Mouse (Mus musculus) heart, postnatal 25 days (tissue): ENCODE measurements around the gene Tomm22. TPM values are rescaled to one million over a fixed set of nuclear protein-coding genes. Genes with fewer than 3 reads are reported as not detected.

Source experiments
- DNase-seq: peaks from one replicate; pipeline ENCODE4 v3.0.0; 2022; ENCODE audit warnings: low spot score
- intact Hi-C: fragments of 180-260 bp; cut with DNase I; formaldehyde crosslinking; loops from one replicate; pipeline ENCODE4 v1.15.1; 2025
- total RNA-seq, 2 experiments: library from RNA; stranded (reverse); gene quantifications; 2 replicates each; pipeline ENCODE4 v1.2.3; 2021

Tomm22 gene
- total RNA-seq, 2 experiments from 2014 or later = 120 to 122 TPM

DNA sequence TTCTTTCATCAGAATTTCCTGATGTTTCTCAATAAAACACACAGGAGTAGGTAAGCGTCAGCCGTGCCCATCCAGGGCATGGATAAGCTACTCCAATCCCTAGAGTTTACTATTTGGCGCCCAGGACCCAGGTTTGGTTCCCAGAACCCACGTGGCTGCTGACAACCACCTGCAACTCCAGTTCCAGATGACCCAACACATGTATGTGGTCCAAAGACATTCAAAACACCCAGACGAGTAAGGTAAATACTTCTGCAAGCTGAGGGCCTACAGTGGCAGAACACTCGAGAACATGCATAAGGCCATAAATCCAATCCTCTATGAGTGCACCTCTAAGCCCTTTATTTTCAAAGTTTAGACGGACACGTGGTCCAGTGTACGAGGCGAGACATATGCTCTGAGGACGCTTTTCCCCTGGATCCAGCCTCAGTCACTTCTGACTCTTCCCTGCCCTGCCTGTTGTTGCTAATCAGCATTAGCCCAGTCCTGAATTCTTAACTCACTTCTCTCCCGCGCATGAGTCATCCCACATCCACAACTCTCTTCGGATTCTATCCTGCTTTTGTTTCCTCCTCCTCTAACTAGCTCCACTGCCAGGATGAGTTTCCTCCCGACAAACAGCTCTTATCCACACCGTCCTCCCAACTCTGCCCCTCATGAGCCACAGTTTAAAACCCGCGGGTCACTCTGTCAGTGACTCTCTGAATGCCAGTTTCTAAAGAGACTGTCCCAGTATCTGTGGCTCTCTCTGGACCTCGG is 13.2 kb downstream of the Tomm22 start:
- intact Hi-C loops = no loop called here
- DNase-seq = no peak

- intact Hi-C loops = no loop called here
- no peak for DNase-seq
Observed at GRCm38 (mm10) chr15:79684616-79685015, 14.0 kb downstream of the Tomm22 start.

DNA sequence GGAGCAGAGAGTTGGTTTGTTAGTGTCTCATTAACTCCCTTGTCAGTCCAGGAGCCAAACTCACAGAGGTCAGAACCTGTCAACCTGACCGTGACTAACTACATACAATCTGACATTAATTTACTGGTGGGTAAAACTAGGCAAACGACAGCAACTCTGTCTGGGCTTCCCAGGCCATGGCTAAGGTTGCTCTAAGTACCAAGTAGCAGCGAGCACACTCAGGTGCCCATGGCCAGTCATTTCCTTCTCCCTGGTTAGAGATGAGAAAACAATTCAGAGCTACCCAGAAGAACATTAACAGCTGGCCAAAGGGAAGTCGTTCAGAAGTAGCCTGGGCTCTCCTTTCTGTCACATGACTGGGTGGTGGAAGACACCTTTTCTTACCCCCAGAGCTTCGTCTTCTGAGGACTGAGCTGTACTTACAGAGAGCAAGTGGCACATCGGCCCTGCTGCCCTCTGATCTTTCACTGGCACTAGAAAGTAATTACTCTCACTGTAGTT is 14.5 kb downstream of the Tomm22 start:
- intact Hi-C loops = no loop called here

GRCm38 (mm10) chr15:79686046-79686869 is 15.6 kb downstream of the Tomm22 start:
- intact Hi-C loops = loop anchor here (2.0 kb wide), 1 partner anchor 13 kb away; no protein-coding TSS in a partner anchor
- DNase-seq = no peak

More for the DNA sequence above, 14.5 kb downstream of the Tomm22 start:
- DNase-seq = no peak

- intact Hi-C loops = loop anchor here (2.0 kb wide), 1 partner anchor 14 kb away; no protein-coding TSS in a partner anchor
- DNase-seq = no peak
Observed at GRCm38 (mm10) chr15:79687175-79687574, 16.5 kb downstream of the Tomm22 start.

DNA sequence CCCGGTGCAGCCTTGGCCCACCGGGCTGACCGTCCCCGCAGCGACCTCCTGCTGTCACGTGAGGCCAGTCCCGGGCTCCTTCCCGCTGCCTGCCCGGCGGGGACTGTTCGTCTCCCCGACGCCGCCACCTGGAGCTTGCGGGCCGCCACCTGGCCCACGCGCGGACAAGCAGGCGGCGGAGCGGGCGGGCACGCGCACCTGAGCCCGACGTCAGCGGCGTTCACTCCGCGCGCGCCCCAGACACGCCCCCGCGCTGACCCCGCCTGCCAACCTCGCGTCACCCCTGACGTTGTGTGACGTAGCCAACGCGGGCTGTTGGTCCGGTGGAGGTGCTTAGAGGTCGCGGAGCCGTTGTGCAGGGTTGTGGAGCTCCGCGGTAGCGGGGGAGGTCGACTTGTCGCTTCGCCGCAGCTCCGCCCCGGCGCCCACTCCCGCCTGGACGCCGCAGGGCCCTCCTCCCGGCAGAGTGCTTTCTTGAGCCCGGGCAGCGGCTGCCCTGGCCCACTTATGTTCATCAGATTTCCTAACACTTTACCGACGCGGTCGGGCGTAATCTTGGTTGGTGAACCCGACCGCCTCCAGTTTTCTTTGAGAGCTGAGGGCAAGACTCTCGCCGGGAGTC is 17.1 kb downstream of the Tomm22 start, which contains the start of gene Josd1:
Gene Josd1 (minus strand): TSS at position 274 of the 622 bp plus-strand sequence.
- DNase-seq = peak; percentile 92
- intact Hi-C loops = loop anchor here (2.0 kb wide), 1 partner anchor 15 kb away; no protein-coding TSS in a partner anchor

DNA sequence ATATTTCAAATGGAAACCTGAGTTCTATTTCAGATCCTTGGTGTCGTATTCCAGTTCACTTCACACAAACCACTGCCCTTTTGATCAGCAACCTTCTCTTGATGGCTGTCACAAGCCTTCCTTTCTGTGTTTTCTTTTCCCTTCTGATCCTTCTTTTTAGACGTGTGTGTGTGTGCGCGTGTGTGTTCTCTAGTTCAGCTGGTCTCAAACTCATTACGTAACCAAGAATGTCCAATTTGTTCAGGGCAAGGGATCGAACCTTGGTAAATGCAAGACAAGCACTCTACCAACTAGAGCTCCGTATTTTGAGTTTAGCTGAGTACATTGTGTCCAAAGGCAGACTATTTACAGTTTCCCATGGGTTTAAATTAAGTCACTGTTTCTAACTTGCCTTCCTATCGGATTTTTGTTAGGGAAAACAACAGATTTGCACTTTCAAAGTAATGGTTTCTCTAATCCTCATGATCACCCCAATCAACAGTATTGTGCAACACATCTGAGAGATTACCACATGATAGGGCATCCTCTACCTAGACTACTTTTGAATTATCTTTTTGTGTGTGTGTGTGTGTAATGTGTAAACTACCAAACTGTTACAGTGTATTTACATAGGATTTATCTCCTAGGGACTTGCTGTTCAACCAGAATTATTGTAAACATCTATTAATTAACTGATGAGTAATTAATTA is 17.8 kb downstream of the Tomm22 start:
- no peak for DNase-seq
- intact Hi-C loops = no loop called here

GRCm38 (mm10) chr15:79689662-79690425 is 19.2 kb downstream of the Tomm22 start:
- DNase-seq = no peak
- intact Hi-C loops = loop anchor here (5.0 kb wide), 1 partner anchor 52 kb away; the partner anchor contains the start of gene Sun2

- DNase-seq = peak; percentile 98
- intact Hi-C loops = loop anchor here (5.0 kb wide), 1 partner anchor 52 kb away; the partner anchor contains the start of gene Sun2
Observed at GRCm38 (mm10) chr15:79690426-79691022, 19.9 kb downstream of the Tomm22 start, which contains the start of gene Gtpbp1. TSS of gene Gtpbp1 (plus strand) at chr15:79690845.

DNA sequence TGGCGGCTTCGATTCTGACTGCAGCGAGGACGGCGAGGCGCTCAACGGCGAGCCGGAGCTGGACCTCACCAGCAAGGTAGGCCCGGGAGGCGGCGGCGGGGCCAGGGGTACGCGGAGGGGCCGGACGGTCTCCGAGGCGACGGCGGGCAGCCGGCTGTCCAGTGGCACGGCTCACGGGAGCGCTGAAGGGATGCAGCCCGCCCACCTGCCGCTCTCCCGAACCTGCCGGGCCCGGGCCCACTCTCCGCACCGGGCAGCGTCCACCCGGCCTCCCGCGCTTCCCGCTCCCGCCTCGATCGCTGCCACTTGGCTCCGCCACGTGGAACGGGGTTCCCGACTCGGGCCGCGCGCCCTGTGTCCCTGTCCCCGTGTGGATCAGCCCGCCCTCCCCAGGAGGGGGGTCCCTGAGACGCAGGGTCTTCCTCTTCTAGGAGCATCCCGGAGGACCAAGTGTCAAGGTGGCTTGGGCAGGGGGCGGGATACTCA is 20.4 kb downstream of the Tomm22 start:
- intact Hi-C loops = loop anchor here (5.0 kb wide), 1 partner anchor 51 kb away; the partner anchor contains the start of gene Sun2

GRCm38 (mm10) chr15:79692334-79692733 is 21.7 kb downstream of the Tomm22 start:
- DNase-seq = no peak
- intact Hi-C loops = loop anchor here (5.0 kb wide), 1 partner anchor 50 kb away; the partner anchor contains the start of gene Sun2

More for the DNA sequence above, 20.4 kb downstream of the Tomm22 start:
- DNase-seq = peak; percentile 15

DNA sequence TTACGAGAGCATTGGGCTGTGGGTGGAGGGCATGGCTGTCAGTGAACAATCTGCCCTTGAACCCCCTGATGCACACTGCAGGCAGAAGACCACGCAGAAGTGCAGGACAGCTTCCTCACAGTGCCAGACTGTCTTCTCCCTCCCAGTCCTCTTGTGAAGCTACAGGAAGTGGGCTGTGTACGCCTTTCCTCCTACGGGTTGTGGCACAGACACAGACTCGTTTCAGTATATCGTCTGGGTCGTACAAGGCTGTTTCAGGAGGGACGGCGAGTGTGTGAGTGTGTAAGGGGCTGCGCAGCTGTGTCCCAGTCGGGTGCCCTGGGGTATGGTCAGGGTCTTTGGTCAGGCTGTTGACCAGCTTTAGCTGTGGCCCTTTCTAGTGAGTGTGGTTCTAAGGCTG is 23.1 kb downstream of the Tomm22 start:
- intact Hi-C loops = loop anchor here (5.0 kb wide), 1 partner anchor 49 kb away; the partner anchor contains the start of gene Sun2
- no peak for DNase-seq

DNA sequence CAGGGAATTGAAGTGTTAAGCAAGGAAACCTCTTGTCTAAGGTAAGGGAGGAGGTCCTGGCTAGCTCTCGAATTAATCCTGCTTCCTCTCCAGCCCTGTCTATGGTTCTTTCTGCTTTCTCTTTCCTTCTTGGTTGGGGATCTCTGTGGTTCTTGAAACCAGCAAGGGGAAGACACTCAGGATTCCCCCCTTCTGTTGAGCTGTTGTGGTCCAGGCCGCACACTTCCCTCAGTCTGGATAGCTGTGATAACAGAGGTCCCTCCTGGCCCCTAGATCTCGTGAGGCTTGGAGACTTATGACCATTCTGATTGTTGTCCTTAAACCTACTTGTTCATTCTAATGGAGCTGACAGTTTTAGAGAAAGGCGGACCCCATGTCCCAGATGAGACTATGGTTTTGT is 23.9 kb downstream of the Tomm22 start:
- no peak for DNase-seq
- intact Hi-C loops = loop anchor here (5.0 kb wide), 1 partner anchor 48 kb away; the partner anchor contains the start of gene Sun2

GRCm38 (mm10) chr15:79695516-79695915 is 24.9 kb downstream of the Tomm22 start:
- intact Hi-C loops = no loop called here
- DNase-seq = no peak

DNA sequence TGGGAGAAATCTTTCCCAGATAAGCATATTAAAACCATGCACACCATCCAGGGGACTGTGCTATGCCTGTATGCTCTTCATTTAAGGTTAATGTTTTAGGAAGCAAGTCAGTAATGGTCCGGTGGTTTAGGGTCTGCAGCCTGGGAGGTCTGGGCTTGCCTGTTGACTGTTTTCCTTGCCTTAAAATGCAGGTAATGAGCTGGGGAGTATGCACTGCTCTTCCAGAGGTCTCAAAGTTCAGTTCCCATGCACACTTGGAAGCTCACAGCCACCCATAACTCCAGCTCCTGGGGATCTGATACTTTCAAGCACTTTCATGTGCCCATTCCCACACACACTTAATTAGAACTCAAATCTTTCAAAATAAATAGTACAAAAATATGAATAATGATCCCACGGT is 25.8 kb downstream of the Tomm22 start:
- intact Hi-C loops = no loop called here
- DNase-seq = no peak

GRCm38 (mm10) chr15:79697011-79697410 is 26.4 kb downstream of the Tomm22 start:
- intact Hi-C loops = no loop called here
- DNase-seq = no peak

- intact Hi-C loops = no loop called here
- no peak for DNase-seq
Observed at GRCm38 (mm10) chr15:79697558-79698187, 27.0 kb downstream of the Tomm22 start.
